Mouse (Mus musculus) cerebellum, adult 11-12 months (tissue): ENCODE data around the gene Gm7861.
"Not testable (repeated sequence)": the region's sequence is repeated elsewhere in the genome, so short reads cannot be mapped to it uniquely, and the experiment has no call there.

Experiments
- DNase-seq: peaks from one replicate; pipeline ENCODE4 v3.0.0; 2022

The Gm7861 gene

DNA sequence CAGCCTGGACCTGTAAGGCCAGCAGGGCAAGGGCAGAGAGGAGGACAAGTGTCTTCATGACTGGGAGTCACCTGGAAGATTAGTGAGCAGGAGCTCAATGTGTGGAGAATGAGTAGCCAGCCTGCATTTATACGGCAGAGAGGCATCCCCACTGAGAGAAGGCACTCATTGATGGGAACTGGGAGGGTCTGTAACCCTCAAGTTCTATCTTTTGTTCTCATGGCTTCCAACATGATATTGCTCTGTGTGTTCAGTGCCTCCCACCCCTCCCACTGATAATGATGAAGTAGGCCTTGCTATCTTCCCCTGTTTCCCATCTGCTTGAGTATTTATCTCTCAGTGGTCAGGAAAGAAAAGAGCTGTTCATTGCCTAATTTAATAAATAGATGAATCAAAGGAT lies at the start of gene Gm7861:
Gm7861 (minus strand) TSS at position 101 of the 400 bp plus-strand sequence.
- DNase-seq, result not testable (repeated sequence)

DNA sequence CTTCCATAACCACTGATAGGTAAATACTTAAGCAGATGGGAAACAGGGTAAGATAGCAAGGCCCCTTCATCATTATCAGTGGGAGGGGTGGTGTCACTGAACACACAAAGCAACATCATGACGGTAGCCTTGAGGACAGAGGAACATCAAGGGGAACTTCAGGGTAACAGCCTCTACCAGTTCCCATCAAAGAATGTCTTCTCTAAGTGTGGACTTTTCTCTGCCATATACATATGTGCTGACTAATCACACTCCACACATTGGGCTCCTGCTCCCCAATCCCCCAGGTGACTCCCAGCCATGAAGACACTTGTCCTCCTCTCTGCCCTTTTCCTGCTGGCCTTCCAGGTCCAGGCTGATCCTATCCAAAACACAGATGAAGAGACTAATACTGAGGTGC lies 23.6 kb upstream of the Gm7861 start, which contains the start of gene Defa26:
Defa26 (plus strand) TSS at position 301 of the 400 bp plus-strand sequence.
- not testable (repeated sequence) for DNase-seq

GRCm38 (mm10) chr8:21582706-21583105 lies 11.6 kb downstream of the Gm7861 start, which contains the start of gene Defa28:
Gene Defa28, plus strand, starts transcription at chr8:21583006.
- not testable (repeated sequence) for DNase-seq

GRCm38 (mm10) chr8:21565086-21565485 lies 29.2 kb downstream of the Gm7861 start, which contains the start of gene Defa37:
Gene Defa37, plus strand, starts transcription at chr8:21565386.
- DNase-seq, result not testable (repeated sequence)
